In the genomic region with DNA sequence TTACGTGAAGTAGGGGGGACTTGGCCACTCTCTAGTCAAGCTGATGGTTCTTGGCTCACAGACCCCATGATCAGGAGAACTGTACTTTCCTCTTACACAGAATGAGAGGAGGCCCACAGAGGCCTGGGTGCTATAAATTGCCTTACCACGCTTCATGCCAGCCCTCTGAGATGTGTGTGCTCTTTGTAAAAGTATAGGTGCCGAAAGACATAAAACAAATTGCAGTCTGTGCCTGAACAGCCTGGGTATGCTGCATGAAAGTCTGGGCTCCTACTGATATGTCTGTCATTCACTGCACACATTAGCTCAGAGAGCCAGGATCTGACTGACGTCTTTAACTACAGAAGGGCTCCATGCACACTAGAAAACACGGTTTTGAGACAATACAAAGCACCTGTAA, we compare ENCODE assay signal across 26 mouse cellular contexts. TPM values are rescaled to one million over a fixed set of nuclear protein-coding genes. Genes with fewer than 3 reads are reported as not detected.
"Had no signal": no experiment of that assay in that cellular context is flagged by ENCODE, and none has a peak within 500 bp of the region (broad histone marks: within the 10 kb centered on the region; RNA-seq: fewer than 3 reads in every experiment).

No protein-coding gene starts in this region.

- DNase-seq: kidney, postnatal 25 days; layer of hippocampus, adult 9-11 months; liver; lung, adult 18-20 months; lung, postnatal 10 days; lung, postnatal 36 days; retina, postnatal 1 day; right cerebral cortex, postnatal 25 days; spleen, adult 18-20 months; thymus, adult 2 months; thymus, postnatal 14 days; thymus, postnatal 4 days had no signal

- H3K27me3 ChIP-seq: lung, embryonic 15.5 days had no signal

- H3K27ac ChIP-seq: kidney, postnatal 0 days; layer of hippocampus, adult 2 months; limb, embryonic 10.5 days; limb, embryonic 13.5 days; liver, embryonic 12.5 days; liver, embryonic 15.5 days; lung, embryonic 15.5 days; midbrain, embryonic 10.5 days; midbrain, embryonic 13.5 days; neural tube, embryonic 13.5 days had no signal

- H3K36me3 ChIP-seq: limb, embryonic 10.5 days; limb, embryonic 13.5 days; liver, embryonic 15.5 days; lung, embryonic 15.5 days; midbrain, embryonic 10.5 days; midbrain, embryonic 13.5 days; neural tube, embryonic 13.5 days had no signal

- H3K4me1 ChIP-seq: limb, embryonic 10.5 days; limb, embryonic 13.5 days; liver, embryonic 12.5 days; liver, embryonic 15.5 days; megakaryocyte, embryonic 14.5 days; midbrain, embryonic 10.5 days; midbrain, embryonic 13.5 days; neural tube, embryonic 13.5 days had no signal

- H3K4me3 ChIP-seq: layer of hippocampus, adult 2 months; limb, embryonic 10.5 days; limb, embryonic 13.5 days; liver, embryonic 12.5 days; liver, embryonic 15.5 days; lung, embryonic 15.5 days; megakaryocyte, embryonic 14.5 days; midbrain, embryonic 10.5 days; midbrain, embryonic 13.5 days; myocyte; neural tube, embryonic 13.5 days had no signal

- H3K4me2 ChIP-seq: limb, embryonic 13.5 days; liver, embryonic 12.5 days; liver, embryonic 15.5 days; lung, embryonic 15.5 days; midbrain, embryonic 13.5 days; neural tube, embryonic 13.5 days had no signal

- ATAC-seq: liver, embryonic 12.5 days; midbrain, embryonic 13.5 days; midbrain, embryonic 16.5 days had no signal

- H3K9me3 ChIP-seq: limb, embryonic 10.5 days; limb, embryonic 13.5 days; liver, embryonic 12.5 days; liver, embryonic 15.5 days; lung, embryonic 15.5 days; megakaryocyte, embryonic 14.5 days; midbrain, embryonic 10.5 days; midbrain, embryonic 13.5 days; neural tube, embryonic 13.5 days had no signal

- H3K9ac ChIP-seq: limb, embryonic 13.5 days; liver, embryonic 12.5 days; liver, embryonic 15.5 days; lung, embryonic 15.5 days; midbrain, embryonic 13.5 days; neural tube, embryonic 13.5 days had no signal

RNA-seq across cellular contexts. Expression of gene Npr3, which starts 9.9 kb away (rescaled TPM):
- total RNA-seq: monocyte, adult 5-6 weeks had no signal
